ENCODE assay signal across 16 mouse cellular contexts in genomic region chr10:18243614-18244013, GRCm38 (mm10). TPM values are rescaled to one million over a fixed set of nuclear protein-coding genes. Genes with fewer than 3 reads are reported as not detected.
DNase-seq lines count a peak whose midpoint lies in the region; ATAC-seq and TF ChIP-seq lines count a peak whose summit lies in the region.
"Had no signal": no experiment of that assay in that cellular context is flagged by ENCODE, and none has a peak within 500 bp of the region (broad histone marks: within the 10 kb centered on the region; RNA-seq: fewer than 3 reads in every experiment).

No protein-coding gene starts in this region.

- H3K4me3 ChIP-seq in midbrain, postnatal 0 days (ENCODE audit: low read depth, low read length), result no peak overlapping the region
- no peak overlapping the region for H3K4me3 ChIP-seq in midbrain, embryonic 10.5 days
- H3K4me3 ChIP-seq: hindbrain, embryonic 12.5 days; myocyte had no signal

- TF ChIP-seq CTCF in midbrain, postnatal 0 days (IDR thresholded peaks at IDR 0.05), result peak; percentile 67

- H3K27ac ChIP-seq in midbrain, postnatal 0 days (ENCODE audit: low read depth, low read length), result no peak overlapping the region
- no peak overlapping the region for H3K27ac ChIP-seq in midbrain, embryonic 10.5 days (replicated peaks)
- H3K27ac ChIP-seq: hindbrain, embryonic 12.5 days had no signal

- no peak overlapping the region for H3K9ac ChIP-seq in midbrain, postnatal 0 days (replicated peaks; ENCODE audit: low read length, poor library complexity, severe bottlenecking)
- H3K9ac ChIP-seq: hindbrain, embryonic 12.5 days had no signal

- peak; percentile 12 for DNase-seq in embryo, embryonic 10 days (ENCODE audit: low spot score)
- DNase-seq in embryo, embryonic 9.5 days (ENCODE audit: extremely low spot score), result no peak
- DNase-seq in kidney, postnatal 10 days, result peak; percentile 10
- DNase-seq in kidney, adult 11 months, result no peak
- peak; percentile 16 for DNase-seq in midbrain, postnatal 0 days (ENCODE audit: low spot score)
- no peak for DNase-seq in midbrain, embryonic 10.5 days (ENCODE audit: low spot score)
- no peak for DNase-seq in layer of hippocampus, adult 8-10 months (ENCODE audit: low spot score in 2 of 2)
- DNase-seq: adrenal gland, adult 2 months; cerebellum, postnatal 36 days; left cerebral cortex, postnatal 4 days had no signal

- no peaks in the 10 kb centered on the region for H3K4me1 ChIP-seq in midbrain, postnatal 0 days (ENCODE audit: insufficient read depth, low read length)
- H3K4me1 ChIP-seq in midbrain, embryonic 10.5 days, result no peaks in the 10 kb centered on the region
- H3K4me1 ChIP-seq: hindbrain, embryonic 12.5 days had no signal

- ATAC-seq in midbrain, postnatal 0 days (ENCODE audit: low FRiP score), result no peak
- ATAC-seq in megakaryocyte, adult 5-6 weeks (ENCODE audit: poor library complexity, severe bottlenecking), result no peak

- 61% methylated on average over 2 of the region's 2 CpGs for WGBS in midbrain, postnatal 0 days
- 76% methylated on average over 2 of the region's 2 CpGs for WGBS in midbrain, embryonic 10.5 days

- no peak overlapping the region for H3K4me2 ChIP-seq in midbrain, postnatal 0 days (ENCODE audit: low read depth, low read length, poor library complexity, severe bottlenecking)
- H3K4me2 ChIP-seq: heart, embryonic 11.5 days; hindbrain, embryonic 12.5 days had no signal

- H3K36me3 ChIP-seq in midbrain, postnatal 0 days (ENCODE audit: insufficient read depth, low read length), result no peaks in the 10 kb centered on the region
- no peaks in the 10 kb centered on the region for H3K36me3 ChIP-seq in midbrain, embryonic 10.5 days
- H3K36me3 ChIP-seq: hindbrain, embryonic 12.5 days had no signal

- H3K27me3 ChIP-seq in midbrain, postnatal 0 days (ENCODE audit: insufficient read depth, low read length), result no peaks in the 10 kb centered on the region
- no peaks in the 10 kb centered on the region for H3K27me3 ChIP-seq in midbrain, embryonic 10.5 days (ENCODE audit: low read depth, poor library complexity, severe bottlenecking)
- H3K27me3 ChIP-seq: hindbrain, embryonic 12.5 days had no signal

- no peaks in the 10 kb centered on the region for H3K9me3 ChIP-seq in midbrain, postnatal 0 days (ENCODE audit: low read length)
- no peaks in the 10 kb centered on the region for H3K9me3 ChIP-seq in midbrain, embryonic 10.5 days (replicated peaks)
- H3K9me3 ChIP-seq: hindbrain, embryonic 12.5 days had no signal

RNA-seq across cellular contexts. Expression of gene Ccdc28a, which starts 8.8 kb away (rescaled TPM):
- total RNA-seq in midbrain, postnatal 0 days (2014; rRNA removed), result 7.4 and 8.0 TPM in 2 replicates
- polyA plus RNA-seq in midbrain, postnatal 0 days (2015; fragmentation: Nextera tagmentation; extraction: Ambion mirVana), result 5.9 and 9.3 TPM in 2 replicates
- 5.7 and 7.1 TPM in 2 replicates for polyA plus RNA-seq in midbrain, embryonic 10.5 days (2016; fragmentation: Nextera tagmentation; extraction: Ambion mirVana)
- 9.7 and 12.4 TPM in 2 replicates for total RNA-seq in megakaryocyte, adult 5-6 weeks (2015)
- 5.9 and 6.9 TPM in 2 replicates for total RNA-seq in megakaryocyte, adult 5-6 weeks (2017)
- 10 to 100 TPM; 27.5 to 41.9 (median 33.9) TPM for total RNA-seq in layer of hippocampus, adult 8-10 months (2022)

RNA-seq across cellular contexts. Expression of gene Ect2l, which starts 32.9 kb away (rescaled TPM):
- total RNA-seq in midbrain, postnatal 0 days (2014; rRNA removed), result 0.11 TPM in 1 of 2 replicates, not detected in the other
- polyA plus RNA-seq in midbrain, postnatal 0 days (2015; fragmentation: Nextera tagmentation; extraction: Ambion mirVana), result 0.34 and 0.64 TPM in 2 replicates
- 0.22 and 0.27 TPM in 2 replicates for polyA plus RNA-seq in midbrain, embryonic 10.5 days (2016; fragmentation: Nextera tagmentation; extraction: Ambion mirVana)
- not detected in 2 replicates for total RNA-seq in megakaryocyte, adult 5-6 weeks (2015)
- not detected in 2 replicates for total RNA-seq in megakaryocyte, adult 5-6 weeks (2017)
- total RNA-seq in layer of hippocampus, adult 8-10 months (2022), result under 1 TPM in 3 of 4 experiments, not detected in 1; 0.59 to 0.73 (median 0.66) TPM
- total RNA-seq: adrenal gland, adult 2 months; MEL had no signal
- polyA plus RNA-seq: adrenal gland, adult 2 months; small intestine, adult 2 months had no signal

Comparison
In these comparisons a context has a peak if more than half of its experiments do, and no peak if none do; other contexts are left out.
1. DNase-seq: peak in embryo, embryonic 10 days (single experiment), kidney, postnatal 10 days (single experiment) and midbrain, postnatal 0 days (single experiment); none in embryo, embryonic 9.5 days (single experiment), kidney, adult 11 months (single experiment), midbrain, embryonic 10.5 days (single experiment) and layer of hippocampus, adult 8-10 months (0 of 2).